Mouse (Mus musculus) kidney, embryonic 15.5 days (tissue): ENCODE data around the gene Runx3. TPM values are rescaled to one million over a fixed set of nuclear protein-coding genes. Genes with fewer than 3 reads are reported as not detected.

Experiments
- ATAC-seq: fragments of 200-750 bp; cut with Nextera tagmentation; replicated peaks from 2 replicates; pipeline ENCODE4 v1.8.0; 2017; ENCODE audit warnings: moderate TSS enrichment; ENCODE audit not compliant: low FRiP score
- H3K27ac ChIP-seq: fragments of 300-500 bp; sonication (generic); 2 replicates; pipeline ENCODE4 v1.5.1; 2015; ENCODE audit warnings: mild to moderate bottlenecking, inconsistent platforms
- H3K27me3 ChIP-seq: fragments of 300-500 bp; sonication (generic); 2 replicates; pipeline ENCODE4 v1.6.1; 2015; ENCODE audit warnings: inconsistent platforms
- H3K36me3 ChIP-seq: fragments of 300-500 bp; sonication (generic); 2 replicates; pipeline ENCODE4 v1.6.1; 2015; ENCODE audit warnings: inconsistent platforms
- H3K4me1 ChIP-seq: fragments of 300-500 bp; sonication (generic); 2 replicates; pipeline ENCODE4 v1.6.1; 2015; ENCODE audit warnings: inconsistent platforms
- H3K4me2 ChIP-seq: fragments of 300-500 bp; sonication (generic); 2 replicates; pipeline ENCODE4 v1.6.1; 2015; ENCODE audit warnings: moderate library complexity, mild to moderate bottlenecking, inconsistent platforms
- H3K4me3 ChIP-seq: fragments of 300-500 bp; sonication (generic); replicated peaks from 2 replicates; pipeline ENCODE4 v1.5.1; 2015; ENCODE audit warnings: mild to moderate bottlenecking, inconsistent platforms
- H3K9ac ChIP-seq: fragments of 300-500 bp; sonication (generic); 2 replicates; pipeline ENCODE4 v1.6.1; 2015; ENCODE audit warnings: mild to moderate bottlenecking, inconsistent platforms
- H3K9me3 ChIP-seq: fragments of 300-500 bp; sonication (generic); replicated peaks from 2 replicates; pipeline ENCODE4 v1.6.1; 2016; ENCODE audit warnings: inconsistent platforms
- WGBS: fragments of 180-500 bp; shearing (Covaris S2); methylation state at CpG from one replicate; pipeline ENCODE4 v1.1.7; 2015; ENCODE audit warnings: mixed read lengths; 5-methylcytosine and 5-hydroxymethylcytosine counted together
- polyA plus RNA-seq: library from polyadenylated mRNA; unstranded; fragments of >200 nt; fragmentation: Nextera tagmentation; extraction: Ambion mirVana; gene quantifications from 2 replicates; pipeline ENCODE4 v1.2.1, GENCODE M21; 2015

The Runx3 gene
- 0.04 and 0.19 TPM in 2 replicates for polyA plus RNA-seq

DNA sequence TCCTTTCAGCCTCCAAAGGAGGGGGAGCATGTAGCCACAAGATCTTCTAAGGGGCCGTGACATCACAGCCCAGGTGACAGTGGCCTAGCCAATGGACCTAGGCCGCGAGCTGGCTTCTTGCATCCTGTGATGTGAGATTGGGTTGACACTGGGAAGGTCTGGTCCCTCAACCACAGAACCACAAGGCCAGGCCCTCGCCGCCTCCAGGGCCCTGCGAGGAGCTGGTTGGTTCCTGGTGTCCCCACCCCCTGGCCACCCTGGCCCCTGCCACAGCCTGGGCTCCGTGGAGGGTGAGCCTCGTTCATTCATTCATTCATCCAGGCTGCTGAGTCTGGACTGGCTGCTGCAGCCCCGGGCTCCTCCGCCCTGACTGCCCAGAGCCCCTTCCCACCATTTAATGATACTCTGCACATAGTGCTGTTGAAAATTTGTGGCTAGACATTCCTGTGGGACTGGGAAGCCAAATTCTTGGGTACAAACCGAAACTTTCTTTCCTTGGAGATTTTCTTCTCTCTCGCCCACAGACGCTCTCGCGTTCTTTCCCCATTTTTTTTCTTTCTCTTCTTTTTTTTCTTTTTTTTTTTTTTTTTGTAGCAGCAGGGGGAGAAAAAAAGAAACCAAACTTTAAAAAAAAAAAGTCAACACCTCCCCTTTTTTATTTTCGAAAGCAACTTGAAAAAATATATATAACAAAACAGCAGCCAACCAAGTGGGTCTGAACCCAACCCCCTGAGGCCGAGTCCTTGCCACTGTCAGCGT is at the start of gene Runx3:
Gene Runx3, plus strand, starts transcription at position 311 of the 759 bp plus-strand sequence.
- no peak for ATAC-seq
- Histone ChIP-seq H3K9me3 (no peaks in the 10 kb centered on the region), H3K27ac (no peak within 1 kb of the TSS), H3K4me2 (no peak within 1 kb of the TSS), H3K9ac (no peak within 1 kb of the TSS), H3K4me1 (no peaks in the 10 kb centered on the region), H3K36me3 (no peaks in the 10 kb centered on the region), H3K4me3 (no peak within 1 kb of the TSS), H3K27me3 (no peaks in the 10 kb centered on the region)
- WGBS, result 87% methylated on average over 18 of the region's 18 CpGs

DNA sequence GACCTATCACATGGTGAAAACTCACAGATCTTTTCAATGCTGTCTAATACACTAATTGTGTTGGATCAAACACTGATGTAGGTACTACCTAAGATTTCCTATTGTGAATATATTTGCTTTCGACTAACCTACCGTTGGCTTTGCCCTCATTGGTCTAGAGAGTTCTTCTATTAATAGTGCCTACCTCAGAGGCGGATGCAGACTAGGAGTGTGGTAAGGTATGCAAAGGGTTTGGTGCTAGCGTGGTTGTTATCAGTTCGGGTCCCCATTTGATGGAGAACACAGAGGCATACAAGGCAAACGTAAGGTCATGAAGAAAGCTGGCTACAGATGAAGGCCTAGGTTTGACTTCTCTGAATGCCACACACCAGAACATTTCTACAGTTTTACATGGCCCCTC is 47.8 kb upstream of the Runx3 start:
- ATAC-seq, result no peak
- H3K4me3 ChIP-seq, result no peak overlapping the region
- no peak overlapping the region for H3K27ac ChIP-seq
- H3K4me1 ChIP-seq, result no peaks in the 10 kb centered on the region
- no peaks in the 10 kb centered on the region for H3K27me3 ChIP-seq
- no peak overlapping the region for H3K4me2 ChIP-seq
- H3K9ac ChIP-seq, result no peak overlapping the region
- WGBS, result 95% methylated on average over 6 of the region's 6 CpGs
- no peaks in the 10 kb centered on the region for H3K36me3 ChIP-seq
- no peaks in the 10 kb centered on the region for H3K9me3 ChIP-seq

DNA sequence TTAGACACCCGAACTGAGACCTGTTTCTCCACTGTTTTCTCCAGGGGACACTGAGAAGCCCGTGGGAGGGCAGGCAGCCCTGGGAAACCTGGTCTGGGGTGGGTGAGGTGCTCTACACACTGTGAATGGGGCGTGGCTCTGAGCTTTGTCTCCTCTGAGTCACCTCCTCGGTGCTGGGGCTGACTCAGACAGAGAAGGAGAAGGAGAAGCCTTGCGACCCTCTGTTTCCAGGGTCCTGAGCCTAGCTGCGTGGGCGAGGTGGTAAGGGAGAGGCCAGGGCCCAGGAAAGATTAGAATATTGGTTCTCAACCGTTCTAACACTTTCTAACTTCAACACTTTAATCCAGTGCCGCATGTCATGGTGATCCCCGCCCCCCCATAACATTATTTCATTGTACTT is 46.9 kb upstream of the Runx3 start:
- H3K36me3 ChIP-seq, result no peaks in the 10 kb centered on the region
- no peak for ATAC-seq
- no peaks in the 10 kb centered on the region for H3K27me3 ChIP-seq
- no peaks in the 10 kb centered on the region for H3K4me1 ChIP-seq
- no peak overlapping the region for H3K27ac ChIP-seq
- no peaks in the 10 kb centered on the region for H3K9me3 ChIP-seq
- H3K4me3 ChIP-seq, result no peak overlapping the region
- no peak overlapping the region for H3K9ac ChIP-seq
- H3K4me2 ChIP-seq, result no peak overlapping the region
- WGBS, result 57% methylated on average over 10 of the region's 10 CpGs

DNA sequence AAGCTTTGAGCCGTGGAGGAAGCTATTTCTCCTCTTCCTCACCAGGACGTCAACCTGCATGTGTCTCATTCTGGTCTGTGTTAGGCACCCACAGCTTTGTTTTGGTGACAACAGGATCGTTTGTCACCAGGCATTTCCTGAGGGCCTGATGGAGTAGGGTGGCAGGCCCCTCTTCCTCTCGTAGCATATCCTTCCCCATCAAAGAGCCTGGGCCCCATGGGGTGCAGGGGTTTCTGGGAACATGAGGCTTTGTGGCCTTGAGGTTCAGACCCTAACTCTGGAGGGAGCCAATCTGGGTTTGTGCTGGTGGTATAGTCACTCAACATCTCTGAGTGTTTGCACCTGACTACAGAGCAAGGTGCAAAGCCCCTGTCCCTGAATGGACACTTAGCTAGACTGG is 45.8 kb upstream of the Runx3 start:
- Histone ChIP-seq H3K4me2 (no peak overlapping the region), H3K9ac (no peak overlapping the region), H3K27me3 (no peaks in the 10 kb centered on the region), H3K4me1 (no peaks in the 10 kb centered on the region), H3K9me3 (no peaks in the 10 kb centered on the region), H3K4me3 (no peak overlapping the region), H3K36me3 (no peaks in the 10 kb centered on the region), H3K27ac (no peak overlapping the region)
- no peak for ATAC-seq
- 58% methylated on average over 4 of the region's 4 CpGs for WGBS

DNA sequence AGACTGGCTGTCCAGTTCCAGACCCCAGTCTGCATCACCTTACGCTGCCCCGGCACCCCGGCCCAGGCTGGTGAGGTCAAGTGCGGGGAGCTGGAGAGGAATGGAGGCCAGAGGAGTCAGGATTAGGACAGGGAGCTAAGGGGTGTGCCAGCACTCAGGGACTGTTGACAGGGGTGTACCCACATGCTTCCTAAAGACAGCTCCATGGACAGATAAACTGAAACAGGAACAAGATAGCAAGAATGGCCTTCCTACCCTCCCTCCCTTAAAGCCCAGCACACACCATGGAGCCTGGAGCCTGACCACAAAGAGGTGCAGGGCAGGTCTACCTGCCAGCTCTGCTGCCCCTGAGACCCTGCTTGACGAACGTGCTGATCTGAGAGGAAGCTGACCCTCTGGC is 45.1 kb upstream of the Runx3 start:
- Histone ChIP-seq H3K27ac (no peak overlapping the region), H3K4me1 (peaks cover 4% of the 10 kb centered on the region; the same call in 1 of the 2 replicates), H3K9me3 (no peaks in the 10 kb centered on the region), H3K4me2 (no peak overlapping the region), H3K36me3 (no peaks in the 10 kb centered on the region), H3K9ac (no peak overlapping the region), H3K27me3 (no peaks in the 10 kb centered on the region), H3K4me3 (no peak overlapping the region)
- WGBS, result 78% methylated on average over 6 of the region's 6 CpGs
- no peak for ATAC-seq

DNA sequence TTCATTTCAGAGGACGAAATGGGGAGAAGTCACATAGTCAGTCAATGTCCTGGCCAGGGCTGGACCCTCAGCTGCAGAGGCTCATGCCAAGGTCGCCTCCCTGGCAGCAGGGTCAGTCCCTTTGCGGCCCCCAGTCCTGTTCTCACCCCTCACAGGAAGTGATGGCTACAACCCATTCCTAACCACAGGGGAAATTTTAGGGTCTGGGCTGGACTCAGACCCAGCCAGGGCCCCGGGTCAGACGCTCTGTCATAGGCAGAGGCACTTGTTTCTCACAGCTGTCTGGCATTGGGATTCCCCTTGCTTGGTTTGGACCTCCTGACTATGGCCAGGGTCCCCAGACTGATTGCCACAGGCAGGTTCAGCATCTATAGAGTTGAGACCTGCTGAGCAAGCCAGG is 43.8 kb upstream of the Runx3 start:
- Histone ChIP-seq H3K4me1 (peaks cover 6% of the 10 kb centered on the region; the same call in 1 of the 2 replicates), H3K4me3 (no peak overlapping the region), H3K4me2 (no peak overlapping the region), H3K27me3 (no peaks in the 10 kb centered on the region), H3K36me3 (no peaks in the 10 kb centered on the region), H3K9me3 (no peaks in the 10 kb centered on the region), H3K9ac (no peak overlapping the region), H3K27ac (no peak overlapping the region)
- 88% methylated on average over 5 of the region's 5 CpGs for WGBS
- ATAC-seq, result no peak

DNA sequence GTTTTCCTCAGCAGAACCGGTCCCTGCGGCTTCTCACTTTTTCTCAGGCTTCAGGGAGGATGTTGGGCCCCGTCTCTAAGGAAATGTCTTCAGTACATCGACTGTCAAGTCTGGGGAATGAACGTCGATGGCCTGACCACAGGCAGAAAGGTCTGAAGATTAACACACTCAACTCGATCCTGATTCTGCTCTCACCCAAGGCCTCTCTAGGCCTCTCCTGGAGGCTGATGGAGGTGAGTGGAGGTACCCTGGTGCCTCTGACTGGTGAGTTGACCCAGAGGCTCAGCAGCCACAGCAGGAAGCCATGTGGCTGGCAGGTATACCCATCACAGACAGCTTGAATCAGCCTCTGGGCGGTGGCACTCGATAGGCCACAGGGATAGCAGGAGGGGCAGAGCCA is 43.3 kb upstream of the Runx3 start:
- ATAC-seq, result no peak
- Histone ChIP-seq H3K9me3 (no peaks in the 10 kb centered on the region), H3K9ac (no peak overlapping the region), H3K27me3 (no peaks in the 10 kb centered on the region), H3K36me3 (no peaks in the 10 kb centered on the region), H3K4me3 (no peak overlapping the region), H3K4me2 (no peak overlapping the region), H3K27ac (no peak overlapping the region), H3K4me1 (peaks cover 6% of the 10 kb centered on the region; the same call in 1 of the 2 replicates)
- 83% methylated on average over 9 of the region's 9 CpGs for WGBS

DNA sequence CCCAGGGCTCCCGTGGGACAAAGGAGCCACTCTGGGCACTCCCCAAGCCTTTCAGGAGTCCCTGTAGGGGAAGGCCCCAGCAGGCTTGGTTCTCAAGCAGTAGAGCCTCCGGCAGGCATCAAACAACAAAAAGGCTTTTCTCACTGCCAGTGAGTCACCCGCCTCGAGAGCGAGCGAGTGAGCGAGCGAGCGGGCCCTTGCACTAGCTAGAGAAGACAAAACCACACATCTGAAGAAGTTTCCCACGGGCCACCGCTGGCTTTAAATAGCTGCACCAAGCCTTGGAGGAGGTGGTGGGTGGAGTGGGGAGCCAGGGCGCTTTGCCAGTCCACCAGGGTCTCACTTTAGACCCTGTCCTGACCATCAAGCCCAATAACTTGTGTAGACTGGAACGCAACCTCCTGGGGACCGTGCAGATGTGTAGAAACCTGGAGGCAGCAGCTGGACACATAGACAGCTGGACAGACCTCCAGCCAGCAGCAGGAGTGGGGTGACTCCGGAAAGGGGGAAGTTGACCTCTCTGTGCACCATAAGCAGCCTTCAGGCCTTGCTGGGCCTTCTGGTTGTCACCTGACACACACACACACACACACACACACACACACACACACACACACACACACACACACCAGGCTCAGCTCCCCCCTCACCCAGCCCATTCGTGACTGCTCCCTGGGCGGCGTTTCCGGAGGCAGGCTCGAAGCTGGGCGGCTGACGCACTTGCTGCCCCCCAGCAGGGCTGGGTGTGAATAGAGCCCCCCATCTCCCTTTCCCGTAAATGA is 40.4 kb upstream of the Runx3 start:
- Histone ChIP-seq H3K27me3 (no peaks in the 10 kb centered on the region), H3K9me3 (no peaks in the 10 kb centered on the region), H3K36me3 (no peaks in the 10 kb centered on the region), H3K4me1 (peaks cover 6% of the 10 kb centered on the region; the same call in 1 of the 2 replicates), H3K9ac (no peak overlapping the region), H3K27ac (no peak overlapping the region), H3K4me3 (no peak overlapping the region), H3K4me2 (no peak overlapping the region)
- no peak for ATAC-seq
- 67% methylated on average over 23 of the region's 23 CpGs for WGBS

DNA sequence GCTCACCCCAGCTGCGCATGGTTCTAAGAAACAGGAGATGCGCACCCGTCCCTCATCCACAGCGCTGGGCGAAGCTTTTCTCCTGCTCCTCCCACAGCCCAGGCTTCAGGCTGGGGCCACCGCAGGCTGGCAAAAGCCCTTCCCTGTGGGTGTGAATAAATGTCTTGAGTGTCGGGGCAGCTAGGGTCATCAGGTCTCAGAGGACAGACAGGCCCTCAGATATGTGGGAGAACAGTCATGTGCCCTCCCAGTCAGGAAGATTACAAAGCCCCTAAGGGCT is 39.9 kb upstream of the Runx3 start:
- Histone ChIP-seq H3K36me3 (no peaks in the 10 kb centered on the region), H3K4me2 (no peak overlapping the region), H3K9ac (no peak overlapping the region), H3K9me3 (no peaks in the 10 kb centered on the region), H3K4me3 (no peak overlapping the region), H3K27ac (no peak overlapping the region), H3K27me3 (no peaks in the 10 kb centered on the region), H3K4me1 (peaks cover 6% of the 10 kb centered on the region; the same call in 1 of the 2 replicates)
- 51% methylated on average over 7 of the region's 7 CpGs for whole genome bisulfite sequencing
- no peak for ATAC-seq

DNA sequence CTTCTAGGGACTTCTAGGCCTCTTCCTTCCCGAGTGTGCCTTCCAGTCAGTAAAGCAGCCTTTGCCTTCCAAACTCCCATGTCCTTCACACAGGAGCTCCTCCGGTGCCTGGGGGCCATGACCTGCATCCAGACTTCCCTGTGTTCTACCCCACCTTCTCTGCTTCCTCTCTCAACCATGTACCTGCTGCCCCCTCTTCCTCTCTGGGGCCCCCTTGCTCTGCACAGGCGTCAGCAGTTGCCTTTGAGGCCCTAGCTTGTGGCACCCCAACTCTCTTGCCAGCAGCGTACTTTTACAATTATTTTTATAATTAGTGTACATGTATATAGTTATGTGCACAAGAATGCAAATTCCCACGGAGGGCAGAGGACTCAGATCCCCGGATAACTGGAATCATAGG is 37.4 kb upstream of the Runx3 start:
- WGBS, result 66% methylated on average over 6 of the region's 6 CpGs
- Histone ChIP-seq H3K27ac (no peak overlapping the region), H3K36me3 (no peaks in the 10 kb centered on the region), H3K4me1 (peaks cover 11% of the 10 kb centered on the region; the same call in 1 of the 2 replicates), H3K4me3 (no peak overlapping the region), H3K4me2 (no peak overlapping the region), H3K9me3 (no peaks in the 10 kb centered on the region), H3K9ac (no peak overlapping the region), H3K27me3 (no peaks in the 10 kb centered on the region)
- ATAC-seq, result no peak

DNA sequence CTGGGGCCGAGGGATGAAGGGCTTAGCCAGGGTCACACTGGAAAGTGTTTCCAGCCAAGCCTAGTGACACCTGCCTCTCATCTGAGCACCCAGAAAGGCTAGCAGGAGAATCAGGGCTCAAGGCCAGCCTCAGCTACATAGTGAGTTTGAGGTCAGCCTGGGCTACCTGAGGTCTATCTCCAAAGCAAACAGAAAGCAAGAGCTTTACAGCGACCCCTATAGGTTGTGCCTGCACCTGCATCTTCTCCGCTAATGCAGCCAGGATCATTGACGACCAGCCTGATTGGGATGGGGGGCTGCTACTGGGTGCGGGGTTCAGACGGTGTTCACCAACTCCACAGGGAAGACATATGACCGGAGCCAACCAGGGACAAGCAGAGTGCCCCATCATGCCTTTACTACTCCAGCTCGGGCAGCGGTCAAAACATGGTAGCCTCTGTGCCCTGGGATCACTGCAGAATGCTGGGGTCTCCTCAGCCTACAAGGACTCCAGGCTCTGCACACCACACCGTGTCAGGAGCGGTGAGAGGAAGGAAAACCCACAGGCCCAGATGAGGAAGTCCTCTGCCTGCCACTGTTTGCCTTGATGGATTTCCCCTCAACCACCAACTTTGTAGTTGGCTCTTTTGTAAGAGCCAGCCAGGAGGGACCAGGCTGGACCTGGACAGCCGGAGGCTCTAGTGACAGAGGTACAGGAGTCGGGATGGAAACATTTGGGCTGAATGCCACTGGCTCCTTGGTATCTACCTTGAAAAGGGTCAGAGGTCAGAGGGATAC is 35.2 kb upstream of the Runx3 start:
- no peak for ATAC-seq
- no peak overlapping the region for H3K9ac ChIP-seq
- WGBS, result 78% methylated on average over 13 of the region's 13 CpGs

DNA sequence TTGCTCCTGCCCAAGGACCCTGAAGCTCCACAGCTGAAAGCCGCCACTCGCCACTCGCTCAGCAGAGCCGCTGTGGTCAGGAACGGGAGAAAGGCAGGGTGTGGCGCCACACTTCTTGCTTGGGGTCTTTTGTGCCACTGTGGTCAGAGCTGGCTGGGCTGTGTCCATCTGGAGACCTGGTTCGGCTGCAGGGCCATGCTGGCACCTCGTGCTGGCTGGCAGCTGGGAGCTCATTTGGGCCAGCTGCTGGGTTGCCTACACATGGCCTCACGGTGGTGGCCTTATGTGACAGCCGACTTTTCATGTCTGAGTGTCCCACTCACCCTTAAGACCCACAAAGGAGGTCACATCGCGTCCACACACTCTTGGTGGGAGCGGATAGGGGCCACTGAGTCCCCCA is 29.8 kb upstream of the Runx3 start:
- 61% methylated on average over 13 of the region's 13 CpGs for WGBS
- H3K4me2 ChIP-seq, result no peak overlapping the region
- H3K4me3 ChIP-seq, result no peak overlapping the region
- H3K9ac ChIP-seq, result no peak overlapping the region
- ATAC-seq, result no peak
- peaks cover 5% of the 10 kb centered on the region; the same call in 1 of the 2 replicates for H3K4me1 ChIP-seq
- H3K9me3 ChIP-seq, result no peaks in the 10 kb centered on the region
- H3K27ac ChIP-seq, result no peak overlapping the region
- H3K27me3 ChIP-seq, result no peaks in the 10 kb centered on the region
- H3K36me3 ChIP-seq, result no peaks in the 10 kb centered on the region

More for the DNA sequence above, 35.2 kb upstream of the Runx3 start:
- no peaks in the 10 kb centered on the region for H3K27me3 ChIP-seq
- H3K4me1 ChIP-seq, result peaks cover 7% of the 10 kb centered on the region; the same call in 1 of the 2 replicates
- H3K36me3 ChIP-seq, result no peaks in the 10 kb centered on the region
- no peak overlapping the region for H3K27ac ChIP-seq
- H3K9me3 ChIP-seq, result no peaks in the 10 kb centered on the region
- no peak overlapping the region for H3K4me2 ChIP-seq
- no peak overlapping the region for H3K4me3 ChIP-seq
